Mouse (Mus musculus): ENCODE results near the gene Rbck1.

- no peak for TF ChIP-seq CTCF (IDR thresholded peaks at IDR 0.05)
- TF ChIP-seq EP300 (IDR thresholded peaks at IDR 0.05; ENCODE audit: insufficient read depth, low read depth, low read length) = no peak
- no peak for TF ChIP-seq POLR2A (IDR thresholded peaks at IDR 0.05; ENCODE audit: insufficient read depth, low read depth, low read length)
These were observed 39.7 kb upstream of the Rbck1 start for GRCm38 (mm10) chr2:152372104-152372503.
